Mouse (Mus musculus) brain, embryonic 14.5 days (tissue): ENCODE results near the gene Gm44965.

ENCODE experiments used
- CTCF ChIP-seq: fragments of 200-500 bp; IDR thresholded peaks from 2 replicates; pipeline ENCODE4 v1.5.1; 2012; ENCODE audit warnings: inconsistent platforms, mild to moderate bottlenecking, moderate library complexity, borderline replicate concordance; ENCODE audit not compliant: insufficient read depth, insufficient read length; ENCODE audit errors: extremely low read depth
- POLR2A ChIP-seq: fragments of 200-500 bp; IDR thresholded peaks from 2 replicates; pipeline ENCODE4 v1.6.1; 2012; ENCODE audit warnings: mild to moderate bottlenecking, inconsistent platforms, borderline replicate concordance; ENCODE audit not compliant: poor library complexity, insufficient read depth, insufficient read length, severe bottlenecking; ENCODE audit errors: extremely low read depth

- TF ChIP-seq CTCF (no peak), POLR2A (no peak)
Measured at GRCm38 (mm10) chr6:48638553-48638952, 44.8 kb downstream of the Gm44965 start.
